ENCODE assay signal across 24 mouse cellular contexts in genomic region chr9:67211220-67211619, GRCm38 (mm10).
DNase-seq lines count a peak whose midpoint lies in the region; ATAC-seq and TF ChIP-seq lines count a peak whose summit lies in the region.
"Had no signal": no experiment of that assay in that cellular context is flagged by ENCODE, and none has a peak within 500 bp of the region (broad histone marks: within the 10 kb centered on the region; RNA-seq: fewer than 3 reads in every experiment).

No protein-coding gene starts in this region.

- peak; percentile 37 for DNase-seq in midbrain, embryonic 11.5 days (ENCODE audit: low spot score, missing footprints)
- peak; percentile 30 for DNase-seq in 3T3-L1 (ENCODE audit: low read depth, low spot score)
- no peak for DNase-seq in thymus, adult 18-20 months
- DNase-seq in left cerebral cortex, adult 11 months (ENCODE audit: low spot score) = no peak
- DNase-seq: adrenal gland, adult 2 months; adrenal gland, adult 8-10 months; adrenal gland, postnatal 10 days; adrenal gland, postnatal 14 days; adrenal gland, postnatal 25 days; adrenal gland, postnatal 36 days; B cell, adult 2 months; cerebellum, adult 11 months; cerebellum, adult 11-12 months; cerebellum, adult 18-20 months; cerebellum, adult 2 months had no signal

- no peak overlapping the region for H3K4me3 ChIP-seq in midbrain, embryonic 11.5 days (ENCODE audit: low read depth, low read length)
- H3K4me3 ChIP-seq in midbrain, embryonic 16.5 days (ENCODE audit: low read depth, low read length) = no peak overlapping the region
- H3K4me3 ChIP-seq in C2C12 (ENCODE audit: insufficient read depth, poor library complexity, severe bottlenecking) = no peak overlapping the region
- no peak overlapping the region for H3K4me3 ChIP-seq in myocyte
- no peak overlapping the region for H3K4me3 ChIP-seq in heart, embryonic 12.5 days

- no peaks in the 10 kb centered on the region; the same call in 1 of the 2 replicates for H3K4me1 ChIP-seq in midbrain, embryonic 11.5 days (ENCODE audit: control insufficient read depth, insufficient read depth, low read length)
- H3K4me1 ChIP-seq in midbrain, embryonic 16.5 days (ENCODE audit: control insufficient read depth, insufficient read depth, low read length) = no peaks in the 10 kb centered on the region
- H3K4me1 ChIP-seq in heart, embryonic 12.5 days (replicated peaks) = peaks cover 50% of the 10 kb centered on the region

- no peak for TF ChIP-seq POLR2A in myocyte (IDR thresholded peaks at IDR 0.05; ENCODE audit: insufficient read length, low read depth)

- H3K79me2 ChIP-seq in C2C12 (ENCODE audit: control insufficient read depth, insufficient read depth) (no peaks in the 10 kb centered on the region), myocyte (ENCODE audit: control insufficient read depth, insufficient read depth) (no peaks in the 10 kb centered on the region)

- H3ac ChIP-seq in C2C12 (ENCODE audit: control insufficient read depth, insufficient read length, low read depth) (no peak overlapping the region), myocyte (ENCODE audit: control insufficient read depth, insufficient read length) (no peak overlapping the region)

- H3K27ac ChIP-seq in midbrain, embryonic 11.5 days (ENCODE audit: low read depth, low read length) = no peak overlapping the region
- no peak overlapping the region for H3K27ac ChIP-seq in midbrain, embryonic 16.5 days (ENCODE audit: low read length)
- H3K27ac ChIP-seq in heart, embryonic 12.5 days (ENCODE audit: poor library complexity, severe bottlenecking) = no peak overlapping the region

- H3K36me3 ChIP-seq in midbrain, embryonic 11.5 days (ENCODE audit: control insufficient read depth, insufficient read depth, low read length) = no peaks in the 10 kb centered on the region
- H3K36me3 ChIP-seq in midbrain, embryonic 16.5 days (ENCODE audit: control insufficient read depth, insufficient read depth, low read length) = no peaks in the 10 kb centered on the region
- H3K36me3 ChIP-seq in C2C12 (ENCODE audit: control insufficient read depth, insufficient read depth) = no peaks in the 10 kb centered on the region
- H3K36me3 ChIP-seq in myocyte (ENCODE audit: control insufficient read depth, insufficient read depth) = no peaks in the 10 kb centered on the region
- no peaks in the 10 kb centered on the region for H3K36me3 ChIP-seq in heart, embryonic 12.5 days
- H3K36me3 ChIP-seq: G1E had no signal

- H3K9me3 ChIP-seq in midbrain, embryonic 11.5 days (ENCODE audit: control insufficient read depth, low read length) = no peaks in the 10 kb centered on the region
- H3K9me3 ChIP-seq in midbrain, embryonic 16.5 days (replicated peaks; ENCODE audit: control insufficient read depth, low read length, poor library complexity, severe bottlenecking) = no peaks in the 10 kb centered on the region
- no peaks in the 10 kb centered on the region for H3K9me3 ChIP-seq in heart, embryonic 12.5 days (replicated peaks)
- H3K9me3 ChIP-seq: G1E had no signal

- TF ChIP-seq CTCF in C2C12 (IDR thresholded peaks at IDR 0.05; ENCODE audit: control insufficient read depth, insufficient read depth, insufficient read length) = no peak

- H3K79me3 ChIP-seq in C2C12 (ENCODE audit: low read depth) = no peaks in the 10 kb centered on the region

- WGBS in midbrain, embryonic 11.5 days = 96% methylated on average over 4 of the region's 4 CpGs
- WGBS in midbrain, embryonic 16.5 days = 98% methylated on average over 4 of the region's 4 CpGs
- WGBS in heart, embryonic 12.5 days = 90% methylated on average over 4 of the region's 4 CpGs

- no peak overlapping the region for H3K4me2 ChIP-seq in midbrain, embryonic 11.5 days
- no peak overlapping the region for H3K4me2 ChIP-seq in midbrain, embryonic 16.5 days (ENCODE audit: low read length)
- H3K4me2 ChIP-seq in myocyte (ENCODE audit: low read depth) = no peak overlapping the region
- H3K4me2 ChIP-seq in heart, embryonic 12.5 days = no peak overlapping the region

- H3K27me3 ChIP-seq in midbrain, embryonic 11.5 days (ENCODE audit: control insufficient read depth, insufficient read depth, low read length) = no peaks in the 10 kb centered on the region
- no peaks in the 10 kb centered on the region for H3K27me3 ChIP-seq in midbrain, embryonic 16.5 days (ENCODE audit: control insufficient read depth, insufficient read depth, low read depth, low read length)
- H3K27me3 ChIP-seq in C2C12 (ENCODE audit: control insufficient read depth, insufficient read depth, insufficient read length) = no peaks in the 10 kb centered on the region
- H3K27me3 ChIP-seq in myocyte (ENCODE audit: control insufficient read depth, insufficient read depth, insufficient read length) = no peaks in the 10 kb centered on the region
- H3K27me3 ChIP-seq in heart, embryonic 12.5 days (replicated peaks) = no peaks in the 10 kb centered on the region
- H3K27me3 ChIP-seq: CH12.LX, Patski had no signal

- ATAC-seq in midbrain, embryonic 11.5 days (ENCODE audit: low FRiP score) = no peak
- ATAC-seq in midbrain, embryonic 16.5 days = no peak
- no peak for ATAC-seq in heart, embryonic 12.5 days (ENCODE audit: insufficient number of reproducible peaks, low FRiP score)
- ATAC-seq: activated CD4-positive, CD25-positive, alpha-beta regulatory T cell, adult 4 months; CD4-positive, CD25-positive, alpha-beta regulatory T cell, adult 4 months; Patski had no signal

- H3K9ac ChIP-seq in midbrain, embryonic 11.5 days (ENCODE audit: low read length) = no peak overlapping the region
- H3K9ac ChIP-seq in midbrain, embryonic 16.5 days (ENCODE audit: low read depth, low read length) = no peak overlapping the region
- H3K9ac ChIP-seq in heart, embryonic 12.5 days = no peak overlapping the region

TF ChIP-seq in C2C12, 6 proteins besides CTCF, POLR2A, EP300 and RAD21:
- no peak for TF ChIP-seq MAX (IDR thresholded peaks at IDR 0.05)
- TF ChIP-seq USF1 (IDR thresholded peaks at IDR 0.05; ENCODE audit: low read depth) = no peak
- peak; percentile 85 for TF ChIP-seq MYOD1 (IDR thresholded peaks at IDR 0.05; ENCODE audit: control insufficient read depth, insufficient read length, low read depth)
- no peak for TF ChIP-seq FOSL1 (IDR thresholded peaks at IDR 0.05; ENCODE audit: insufficient read depth, low read length, poor library complexity, severe bottlenecking)

TF ChIP-seq in myocyte, 11 proteins besides CTCF, POLR2A, EP300 and RAD21:
- TF ChIP-seq REST (IDR thresholded peaks at IDR 0.05; ENCODE audit: insufficient read depth, insufficient read length) (no peak), MYOD1 (IDR thresholded peaks at IDR 0.05; ENCODE audit: control insufficient read depth in 1 of 3, insufficient read length in 2 of 3, low read depth in 2 of 3) (peak in 2 of 3 experiments; percentile 73)

Comparison
In these comparisons a context has a peak if more than half of its experiments do, and no peak if none do; other contexts are left out.
1. DNase-seq: peak in midbrain, embryonic 11.5 days (single experiment) and 3T3-L1 (single experiment); none in thymus, adult 18-20 months (0 of 2) and left cerebral cortex, adult 11 months (single experiment).